Mouse (Mus musculus) olfactory bulb, adult 2 months (tissue): ENCODE results near the gene App.

ENCODE experiments used
- CTCF ChIP-seq: fragments of 200-500 bp; IDR thresholded peaks from 2 replicates; pipeline ENCODE4 v1.5.1; 2012; ENCODE audit warnings: low read depth, mild to moderate bottlenecking, low read length, moderate library complexity; ENCODE audit not compliant: insufficient read depth
- POLR2A ChIP-seq: fragments of 200-500 bp; IDR thresholded peaks from 2 replicates; pipeline ENCODE4 v1.6.1; 2012; ENCODE audit warnings: mild to moderate bottlenecking, low read depth, low read length, moderate library complexity; ENCODE audit not compliant: insufficient read depth

DNA sequence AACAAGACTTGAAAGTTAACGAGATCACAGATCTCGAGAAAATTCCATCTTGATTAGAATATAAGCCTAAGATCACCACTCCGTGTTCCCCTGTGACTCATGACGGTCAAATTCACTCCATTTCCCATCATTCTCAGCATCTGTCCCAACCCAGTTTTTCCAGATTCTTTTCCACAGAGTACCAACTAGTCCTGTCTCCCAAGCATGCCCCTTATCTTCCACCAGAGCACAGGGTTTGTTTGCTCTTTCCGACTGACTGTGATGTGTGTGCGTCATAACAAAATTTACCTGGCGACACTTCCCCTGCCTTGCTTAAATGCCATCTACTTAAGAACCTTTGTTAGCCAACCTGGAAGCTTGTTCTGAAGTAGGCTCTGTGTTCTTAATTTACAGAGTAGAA, 119.6 kb downstream of the App start:
- TF ChIP-seq CTCF (no peak), POLR2A (no peak)
